Mouse (Mus musculus): Measurements from ENCODE around the gene Grifin. TPM values are rescaled to one million over a fixed set of nuclear protein-coding genes. Genes with fewer than 3 reads are reported as not detected.

Gene Grifin
- polyA plus RNA-seq, 1 experiment from 2014 or later = 0.45 TPM

GRCm38 (mm10) chr5:140567321-140567720 is 2.5 kb upstream of the Grifin start:
- no peaks in the 10 kb centered on the region for H3K27me3 ChIP-seq
- 56% methylated on average over 11 of the region's 11 CpGs for WGBS
- no peak overlapping the region for H3K9ac ChIP-seq
- H3K36me3 ChIP-seq = no peaks in the 10 kb centered on the region
- peaks cover 61% of the 10 kb centered on the region for H3K4me1 ChIP-seq
- ATAC-seq (replicated peaks; ENCODE audit: low FRiP score) = no peak
- no peak overlapping the region; the same call in 1 of the 2 replicates for H3K27ac ChIP-seq
- H3K9me3 ChIP-seq (replicated peaks) = no peaks in the 10 kb centered on the region
- H3K4me3 ChIP-seq (replicated peaks) = no peak overlapping the region
- H3K4me2 ChIP-seq = no peak overlapping the region

- Histone ChIP-seq H3K4me1 (peaks cover 61% of the 10 kb centered on the region), H3K4me2 (no peak overlapping the region), H3K27me3 (no peaks in the 10 kb centered on the region), H3K27ac (peak overlapping the region; percentile 79), H3K9ac (no peak overlapping the region), H3K9me3 (replicated peaks) (no peaks in the 10 kb centered on the region), H3K36me3 (no peaks in the 10 kb centered on the region), H3K4me3 (replicated peaks) (no peak overlapping the region)
- no peak for ATAC-seq (replicated peaks; ENCODE audit: low FRiP score)
- WGBS = 66% methylated on average over 4 of the region's 4 CpGs
These were observed 1.4 kb upstream of the Grifin start for GRCm38 (mm10) chr5:140566271-140566670.

DNA sequence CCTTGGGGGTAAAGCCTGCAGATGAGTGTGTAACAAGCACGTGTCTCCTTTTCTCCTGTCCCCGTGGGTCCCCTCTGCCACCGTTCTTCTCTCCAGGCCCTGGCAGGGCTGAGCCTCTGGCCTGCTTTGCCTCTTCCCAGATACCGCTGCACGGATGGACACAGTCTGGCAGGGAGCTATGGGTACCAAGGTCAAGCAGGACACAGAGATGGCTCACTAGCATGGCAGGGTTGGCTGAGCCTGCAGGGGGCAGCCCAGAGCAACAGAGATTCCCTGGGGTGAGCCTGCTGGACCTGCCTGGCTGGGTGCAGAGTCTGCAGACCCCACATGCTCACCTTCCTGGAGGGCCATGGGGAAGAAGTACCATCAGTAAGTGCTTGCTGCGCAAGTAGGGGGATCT is 985 bp upstream of the Grifin start:
- Histone ChIP-seq H3K4me1 (peaks cover 61% of the 10 kb centered on the region), H3K27ac (peak overlapping the region; percentile 79), H3K4me3 (replicated peaks) (no peak overlapping the region), H3K9ac (no peak overlapping the region), H3K36me3 (no peaks in the 10 kb centered on the region), H3K4me2 (no peak overlapping the region), H3K9me3 (replicated peaks) (no peaks in the 10 kb centered on the region), H3K27me3 (no peaks in the 10 kb centered on the region)
- ATAC-seq (replicated peaks; ENCODE audit: low FRiP score) = peak; percentile 33
- WGBS = 62% methylated on average over 6 of the region's 6 CpGs

DNA sequence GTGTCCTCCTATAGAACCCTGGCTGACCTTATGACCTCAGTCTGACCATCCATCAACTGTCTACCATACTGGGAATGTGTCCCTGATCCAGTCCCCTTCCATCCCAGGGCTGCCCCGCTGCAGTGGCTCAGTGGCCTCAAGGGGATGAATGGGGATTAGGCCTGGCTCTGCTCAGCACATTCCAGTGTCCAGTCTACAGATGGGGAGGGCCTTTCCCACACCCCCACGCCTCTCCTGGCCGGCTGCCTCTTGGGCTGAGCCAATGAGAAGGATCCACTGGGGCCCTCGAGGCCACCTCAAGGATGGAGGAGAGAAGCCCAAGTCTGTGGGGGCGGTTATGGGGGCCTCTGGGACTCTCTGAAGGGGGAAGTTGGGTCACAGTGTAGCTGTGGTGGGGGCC is 580 bp upstream of the Grifin start:
- H3K36me3 ChIP-seq = no peaks in the 10 kb centered on the region
- H3K4me3 ChIP-seq (replicated peaks) = no peak overlapping the region
- 0 out of 2 replicates have a peak overlapping the region, but pooled peaks have one; percentile 7 for H3K4me2 ChIP-seq
- 39% methylated on average over 5 of the region's 5 CpGs for WGBS
- H3K4me1 ChIP-seq = peaks cover 61% of the 10 kb centered on the region
- ATAC-seq (replicated peaks; ENCODE audit: low FRiP score) = peak; percentile 62
- no peak overlapping the region for H3K9ac ChIP-seq
- peak overlapping the region; percentile 79 for H3K27ac ChIP-seq
- H3K9me3 ChIP-seq (replicated peaks) = no peaks in the 10 kb centered on the region
- no peaks in the 10 kb centered on the region for H3K27me3 ChIP-seq

DNA sequence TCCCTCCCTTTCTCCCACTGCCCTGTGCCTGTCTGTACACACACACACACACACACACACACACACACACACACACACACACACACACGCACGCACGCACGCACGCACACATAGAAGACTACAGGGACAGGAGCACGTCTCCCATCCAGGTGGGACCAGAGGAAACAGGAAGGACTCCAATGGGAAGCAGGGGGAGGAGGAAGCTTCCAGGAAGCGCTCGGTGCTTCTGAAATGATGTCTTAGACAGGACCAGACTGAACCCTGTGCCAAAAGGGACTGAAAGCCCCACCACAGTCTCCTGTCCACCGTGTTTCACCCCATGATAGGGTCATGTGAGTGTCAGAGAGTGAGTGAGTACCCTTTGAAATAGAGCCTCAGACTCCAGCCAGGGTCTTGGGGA is 2.3 kb downstream of the Grifin start:
- Histone ChIP-seq H3K9ac (no peak overlapping the region), H3K9me3 (replicated peaks) (no peaks in the 10 kb centered on the region), H3K4me1 (peaks cover 46% of the 10 kb centered on the region), H3K4me2 (no peak overlapping the region), H3K27ac (no peak overlapping the region), H3K4me3 (replicated peaks) (no peak overlapping the region), H3K36me3 (no peaks in the 10 kb centered on the region), H3K27me3 (no peaks in the 10 kb centered on the region)
- 71% methylated on average over 9 of the region's 9 CpGs for WGBS
- no peak for ATAC-seq (replicated peaks; ENCODE audit: low FRiP score)

GRCm38 (mm10) chr5:140556859-140557258 is 8.0 kb downstream of the Grifin start:
- no peaks in the 10 kb centered on the region for H3K36me3 ChIP-seq
- H3K4me1 ChIP-seq = 0 out of 2 replicates have a peak, but pooled peaks cover 5% of the 10 kb centered on the region
- no peaks in the 10 kb centered on the region for H3K27me3 ChIP-seq
- no peak overlapping the region for H3K4me3 ChIP-seq (replicated peaks)
- no peak overlapping the region for H3K9ac ChIP-seq
- H3K9me3 ChIP-seq (replicated peaks) = no peaks in the 10 kb centered on the region
- WGBS = 63% methylated on average over 3 of the region's 3 CpGs
- no peak for ATAC-seq (replicated peaks; ENCODE audit: low FRiP score)
- H3K27ac ChIP-seq = no peak overlapping the region
- no peak overlapping the region for H3K4me2 ChIP-seq

DNA sequence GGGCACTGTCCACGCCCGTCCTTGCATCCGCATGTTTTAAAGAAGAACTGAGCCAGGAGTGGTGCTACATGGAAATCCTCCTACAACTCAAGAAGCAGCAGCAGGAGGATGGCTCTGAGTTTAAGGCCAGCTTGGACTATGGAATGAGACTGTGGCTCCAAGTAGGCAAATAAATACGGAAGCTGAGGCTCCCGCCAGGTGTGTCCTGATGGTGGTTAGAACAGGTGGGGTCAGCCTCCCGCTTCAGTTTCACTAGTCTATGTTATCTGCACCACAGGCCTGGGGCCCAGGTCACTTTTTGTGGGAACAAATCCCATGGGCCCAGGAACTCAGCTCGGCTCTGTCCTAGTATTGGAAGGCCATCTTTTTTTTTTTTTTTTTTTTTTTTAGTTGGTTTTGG is 11.2 kb downstream of the Grifin start:
- H3K27ac ChIP-seq = no peak overlapping the region
- H3K9ac ChIP-seq = no peak overlapping the region
- no peaks in the 10 kb centered on the region for H3K36me3 ChIP-seq
- 88% methylated on average over 7 of the region's 7 CpGs for WGBS
- H3K4me1 ChIP-seq = peaks cover 19% of the 10 kb centered on the region
- ATAC-seq (replicated peaks; ENCODE audit: low FRiP score) = no peak
- H3K4me2 ChIP-seq = no peak overlapping the region
- H3K4me3 ChIP-seq (replicated peaks) = no peak overlapping the region
- no peaks in the 10 kb centered on the region for H3K9me3 ChIP-seq (replicated peaks)
- H3K27me3 ChIP-seq = no peaks in the 10 kb centered on the region

DNA sequence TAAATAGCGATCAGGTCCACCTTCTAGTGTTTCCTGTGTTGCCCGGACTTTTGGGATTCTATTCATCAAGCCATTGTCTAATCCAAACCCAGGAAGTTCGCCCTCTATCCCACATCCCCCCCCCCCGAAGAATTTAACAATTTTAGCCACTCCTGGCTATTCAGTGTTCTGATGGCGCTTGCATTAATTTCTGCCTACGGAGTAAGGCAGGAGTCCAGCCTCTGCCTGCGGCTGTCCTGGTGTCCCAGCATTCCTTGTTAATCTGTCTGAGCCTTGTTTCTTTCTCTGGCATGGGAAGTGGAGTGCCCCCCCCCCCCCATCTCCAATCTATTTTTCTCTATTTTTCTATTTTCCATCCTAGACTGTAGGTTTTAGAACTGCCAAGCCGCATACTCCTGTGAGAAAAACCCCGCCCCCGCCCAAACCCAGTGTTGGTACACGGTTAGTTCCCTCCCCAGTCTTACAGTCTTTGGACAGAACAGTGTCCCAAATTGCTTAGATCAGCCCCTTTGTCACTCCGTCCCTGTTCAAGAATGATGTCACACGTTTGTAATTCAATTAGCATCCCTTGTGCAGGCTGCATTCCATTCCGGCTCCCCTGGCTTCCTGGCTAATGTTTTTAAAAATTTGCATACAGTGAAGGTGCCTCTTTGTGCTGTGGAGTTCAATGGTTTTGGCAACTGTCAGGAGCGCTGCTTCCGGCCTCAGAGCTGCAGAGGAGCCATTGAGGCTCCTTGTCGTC is 15.4 kb downstream of the Grifin start:
- Histone ChIP-seq H3K9me3 (replicated peaks) (no peaks in the 10 kb centered on the region), H3K9ac (no peak overlapping the region), H3K36me3 (no peaks in the 10 kb centered on the region), H3K27me3 (no peaks in the 10 kb centered on the region), H3K4me3 (replicated peaks) (no peak overlapping the region), H3K27ac (no peak overlapping the region), H3K4me1 (peaks cover 13% of the 10 kb centered on the region), H3K4me2 (peak overlapping the region; percentile 8)
- ATAC-seq (replicated peaks; ENCODE audit: low FRiP score) = 0 out of 2 replicates have a peak, but pooled peaks have one; percentile 54
- 46% methylated on average over 17 of the region's 17 CpGs for WGBS

GRCm38 (mm10) chr5:140546332-140546731 is 18.5 kb downstream of the Grifin start:
- no peaks in the 10 kb centered on the region for H3K27me3 ChIP-seq
- peaks cover 16% of the 10 kb centered on the region for H3K4me1 ChIP-seq
- 86% methylated on average over 19 of the region's 19 CpGs for WGBS
- no peak overlapping the region for H3K9ac ChIP-seq
- no peak overlapping the region for H3K4me2 ChIP-seq
- no peaks in the 10 kb centered on the region for H3K36me3 ChIP-seq
- no peak overlapping the region for H3K4me3 ChIP-seq (replicated peaks)
- ATAC-seq (replicated peaks; ENCODE audit: low FRiP score) = no peak
- no peak overlapping the region for H3K27ac ChIP-seq
- no peaks in the 10 kb centered on the region for H3K9me3 ChIP-seq (replicated peaks)

DNA sequence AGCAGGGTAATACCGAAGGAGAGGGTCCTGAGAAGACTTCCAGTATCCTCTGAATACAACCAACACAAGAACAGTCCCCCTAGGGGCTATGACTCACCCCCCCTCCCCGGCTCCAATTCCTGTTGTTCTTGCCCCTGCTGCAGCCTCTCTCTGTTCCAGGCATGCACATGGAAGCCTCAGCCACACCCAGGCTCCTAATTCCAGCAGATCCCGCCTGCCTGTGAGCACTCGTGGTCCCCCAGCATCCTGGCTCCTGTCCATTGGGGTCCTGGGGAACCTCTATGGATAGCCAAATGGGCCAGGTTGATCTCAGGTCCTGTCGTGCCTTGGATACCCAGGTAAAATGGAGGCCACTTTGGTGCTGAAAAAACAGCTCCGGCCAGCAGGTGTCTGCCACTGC is 19.2 kb downstream of the Grifin start:
- Histone ChIP-seq H3K9me3 (replicated peaks) (no peaks in the 10 kb centered on the region), H3K36me3 (no peaks in the 10 kb centered on the region), H3K4me2 (no peak overlapping the region), H3K4me1 (peaks cover 16% of the 10 kb centered on the region), H3K27me3 (no peaks in the 10 kb centered on the region), H3K27ac (no peak overlapping the region), H3K4me3 (replicated peaks) (no peak overlapping the region), H3K9ac (no peak overlapping the region)
- 0 out of 2 replicates have a peak, but pooled peaks have one; percentile 25 for ATAC-seq (replicated peaks; ENCODE audit: low FRiP score)
- 58% methylated on average over 6 of the region's 6 CpGs for WGBS

- ATAC-seq (replicated peaks; ENCODE audit: low FRiP score) = no peak
- H3K9me3 ChIP-seq (replicated peaks) = no peaks in the 10 kb centered on the region
- H3K9ac ChIP-seq = no peak overlapping the region
- H3K27me3 ChIP-seq = no peaks in the 10 kb centered on the region
- H3K4me1 ChIP-seq = 0 out of 2 replicates have a peak, but pooled peaks cover 3% of the 10 kb centered on the region
- no peak overlapping the region for H3K4me2 ChIP-seq
- no peaks in the 10 kb centered on the region for H3K36me3 ChIP-seq
- H3K27ac ChIP-seq = no peak overlapping the region
- 75% methylated on average over 9 of the region's 9 CpGs for WGBS
- H3K4me3 ChIP-seq (replicated peaks) = no peak overlapping the region
These were observed 21.9 kb downstream of the Grifin start for GRCm38 (mm10) chr5:140542811-140543575.

DNA sequence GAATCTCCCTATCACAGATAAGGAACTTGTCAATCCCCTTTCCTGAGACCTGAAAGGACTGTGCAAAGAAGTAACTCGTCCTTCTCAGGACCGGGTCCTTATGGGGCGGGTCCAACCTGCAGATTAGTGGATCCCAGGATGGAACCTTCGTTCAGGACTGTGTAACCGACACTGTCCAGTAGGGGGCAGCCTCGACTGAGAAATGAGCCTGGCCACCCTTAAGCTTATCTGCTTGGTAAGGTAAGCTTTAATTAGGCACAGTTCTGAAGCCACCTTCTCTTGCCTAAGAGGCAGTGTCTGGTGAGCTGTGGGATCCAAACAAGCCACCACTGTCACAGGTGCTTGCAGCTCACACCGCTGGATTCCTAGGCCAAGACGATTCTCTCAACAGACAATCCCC is 24.8 kb downstream of the Grifin start:
- Histone ChIP-seq H3K36me3 (no peaks in the 10 kb centered on the region), H3K4me1 (peaks cover 11% of the 10 kb centered on the region), H3K9ac (no peak overlapping the region), H3K27ac (no peak overlapping the region), H3K4me2 (no peak overlapping the region), H3K27me3 (no peaks in the 10 kb centered on the region), H3K4me3 (replicated peaks) (no peak overlapping the region), H3K9me3 (replicated peaks) (no peaks in the 10 kb centered on the region)
- ATAC-seq (replicated peaks; ENCODE audit: low FRiP score) = peak; percentile 55; the same call in 1 of the 2 replicates
- WGBS = 15% methylated on average over 8 of the region's 8 CpGs

All from kidney, embryonic 15.5 days (tissue).